Mouse (Mus musculus): Measurements from ENCODE around the gene Serpina12. TPM values are rescaled to one million over a fixed set of nuclear protein-coding genes. Genes with fewer than 3 reads are reported as not detected.

Serpina12 gene
- not detected for total RNA-seq (2023)

DNA sequence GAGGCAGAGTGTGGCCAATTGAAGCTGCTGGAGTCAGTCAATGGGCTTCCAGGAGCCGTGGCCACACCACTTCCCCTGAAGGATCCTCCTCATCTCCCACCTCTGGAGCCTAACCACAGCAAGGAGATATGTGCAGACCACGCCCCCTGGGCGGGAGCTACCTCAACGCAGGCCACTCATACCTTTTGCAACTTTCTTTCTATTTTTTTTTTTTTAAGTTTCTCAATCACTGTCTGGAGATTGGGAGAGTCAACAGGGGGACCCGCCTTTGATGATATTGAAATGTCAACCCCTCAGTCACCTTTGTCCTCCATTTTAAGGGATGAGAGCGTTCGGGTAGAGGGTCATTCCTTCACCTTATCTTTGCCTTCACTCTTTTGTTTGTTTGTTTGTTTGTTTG is at the start of gene Serpina12:
TSS of gene Serpina12 (minus strand) at position 101 of the 400 bp plus-strand sequence.

DNA sequence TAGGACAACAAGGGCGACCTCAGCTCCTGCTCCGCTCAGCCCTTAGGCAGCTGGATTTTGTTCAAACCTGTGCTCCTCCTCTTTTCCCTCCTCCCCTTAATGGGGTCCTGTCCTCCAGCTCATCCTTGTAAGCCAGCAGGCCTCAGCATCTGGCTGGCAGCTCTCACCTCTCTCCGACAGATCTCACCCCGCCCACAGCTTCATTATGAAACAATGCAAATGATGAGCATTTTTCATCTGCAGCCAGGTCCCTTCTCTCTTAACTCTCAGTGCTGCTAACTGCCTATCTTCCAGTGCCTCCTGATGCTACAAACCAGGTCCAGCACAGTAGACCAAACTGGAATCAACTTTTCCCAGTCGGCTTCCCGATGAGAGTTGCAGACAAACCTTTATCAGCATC is 30.6 kb downstream of the Serpina12 start, which contains the start of gene Serpina9:
TSS of gene Serpina9 (minus strand) at position 136 of the 400 bp plus-strand sequence.

DNA sequence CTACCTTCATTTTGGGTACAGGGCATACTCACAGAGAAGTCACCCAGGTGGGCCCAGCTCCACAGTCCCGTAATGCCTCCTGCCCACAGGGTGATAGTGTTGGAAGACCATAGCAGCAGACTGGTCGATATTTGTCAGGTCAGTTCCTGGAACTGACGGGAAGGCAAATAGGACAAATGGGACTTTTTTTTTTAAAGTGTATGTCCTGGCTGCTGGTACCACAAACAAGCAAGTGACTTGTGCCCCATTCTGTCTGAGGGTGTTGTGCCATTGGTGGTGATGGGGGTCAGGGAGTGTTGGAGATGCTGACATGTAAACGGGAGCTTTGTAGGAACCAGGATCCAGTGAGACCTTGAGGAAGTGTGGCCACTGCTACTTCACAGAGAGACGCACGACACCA is 54.4 kb downstream of the Serpina12 start, which contains the start of gene Serpina11:
TSS of gene Serpina11 (minus strand) at position 101 of the 400 bp plus-strand sequence.

Other genes starting within 250 kb of the Serpina12 start
- gene Serpina1b, start 214.1 kb downstream of the Serpina12 start, total RNA-seq (2023): not detected
- not detected for gene Serpina1a, start 180.9 kb downstream of the Serpina12 start, total RNA-seq (2023)
- gene Serpina1c, start 139.6 kb downstream of the Serpina12 start, total RNA-seq (2023): not detected
- not detected for gene Serpina1e, start 85.5 kb downstream of the Serpina12 start, total RNA-seq (2023)
- not detected for gene Serpina11, start 54.5 kb downstream of the Serpina12 start, total RNA-seq (2023)
- gene Serpina9, start 30.7 kb downstream of the Serpina12 start, total RNA-seq (2023): not detected
- gene Serpina5, start 56.7 kb upstream of the Serpina12 start, total RNA-seq (2023): not detected
- not detected for gene Serpina3a, start 68.3 kb upstream of the Serpina12 start, total RNA-seq (2023)
- gene Serpina3b, start 83.6 kb upstream of the Serpina12 start, total RNA-seq (2023): not detected
- gene Serpina3c, start 109.4 kb upstream of the Serpina12 start, total RNA-seq (2023): not detected
- gene Serpina3f, start 170.1 kb upstream of the Serpina12 start, total RNA-seq (2023): 0.21 TPM
- 9.5 TPM for gene Serpina3g, start 191.8 kb upstream of the Serpina12 start, total RNA-seq (2023)
- gene Serpina3i, start 218.7 kb upstream of the Serpina12 start, total RNA-seq (2023): not detected

Measured in CD8-positive naive resting alpha-beta T cell, adult 57 days (primary cell).